Mouse (Mus musculus) stomach, embryonic 14.5 days (tissue): ENCODE results near the gene Ankrd52. TPM values are rescaled to one million over a fixed set of nuclear protein-coding genes. Genes with fewer than 3 reads are reported as not detected.

Source experiments
- ATAC-seq: fragments of 200-750 bp; cut with Nextera tagmentation; 2 replicates; pipeline ENCODE4 v1.8.0; 2017; ENCODE audit warnings: low read depth, moderate TSS enrichment; ENCODE audit not compliant: insufficient number of reproducible peaks, insufficient read depth, low FRiP score
- H3K27ac ChIP-seq: fragments of 300-500 bp; sonication (generic); 2 replicates; pipeline ENCODE4 v1.5.1; 2014; ENCODE audit warnings: mild to moderate bottlenecking, low read length, moderate library complexity, mixed read lengths
- H3K27me3 ChIP-seq: fragments of 300-500 bp; sonication (generic); 2 replicates; pipeline ENCODE4 v1.6.1; 2014; ENCODE audit warnings: low read length, control low read depth, mixed read lengths; ENCODE audit not compliant: control insufficient read depth, insufficient read depth
- H3K36me3 ChIP-seq: fragments of 300-500 bp; sonication (generic); 2 replicates; pipeline ENCODE4 v1.6.1; 2014; ENCODE audit warnings: mild to moderate bottlenecking, control low read depth, low read length, moderate library complexity, mixed read lengths; ENCODE audit not compliant: control insufficient read depth, insufficient read depth
- H3K4me1 ChIP-seq: fragments of 300-500 bp; sonication (generic); 2 replicates; pipeline ENCODE4 v1.6.1; 2014; ENCODE audit warnings: low read length, control low read depth, mixed read lengths; ENCODE audit not compliant: control insufficient read depth, insufficient read depth
- H3K4me2 ChIP-seq: fragments of 300-500 bp; sonication (generic); replicated peaks from 2 replicates; pipeline ENCODE4 v1.6.1; 2014; ENCODE audit warnings: low read depth, low read length, control low read depth
- H3K4me3 ChIP-seq: fragments of 300-500 bp; sonication (generic); 2 replicates; pipeline ENCODE4 v1.5.1; 2014; ENCODE audit warnings: low read depth, low read length, control low read depth
- H3K9ac ChIP-seq: fragments of 300-500 bp; sonication (generic); replicated peaks from 2 replicates; pipeline ENCODE4 v1.6.1; 2014; ENCODE audit warnings: low read depth, mild to moderate bottlenecking, control low read depth, low read length, moderate library complexity, mixed read lengths
- H3K9me3 ChIP-seq: fragments of 300-500 bp; sonication (generic); 2 replicates; pipeline ENCODE4 v1.6.1; 2016; ENCODE audit warnings: low read depth, low read length, control low read depth; ENCODE audit not compliant: control insufficient read depth
- WGBS: fragments of 180-500 bp; shearing (Covaris S2); extraction: QIAGEN DNeasy Blood & Tissue Kit; methylation state at CpG from one replicate; pipeline ENCODE4 v1.1.7; 2014; 5-methylcytosine and 5-hydroxymethylcytosine counted together
- polyA plus RNA-seq: library from polyadenylated mRNA; unstranded; fragments of >200 nt; fragmentation: Nextera tagmentation; extraction: Ambion mirVana; gene quantifications from 2 replicates; pipeline ENCODE4 v1.2.1, GENCODE M21; 2014

The Ankrd52 gene
- polyA plus RNA-seq, 1 experiment from 2014 or later: 16.7 TPM

DNA sequence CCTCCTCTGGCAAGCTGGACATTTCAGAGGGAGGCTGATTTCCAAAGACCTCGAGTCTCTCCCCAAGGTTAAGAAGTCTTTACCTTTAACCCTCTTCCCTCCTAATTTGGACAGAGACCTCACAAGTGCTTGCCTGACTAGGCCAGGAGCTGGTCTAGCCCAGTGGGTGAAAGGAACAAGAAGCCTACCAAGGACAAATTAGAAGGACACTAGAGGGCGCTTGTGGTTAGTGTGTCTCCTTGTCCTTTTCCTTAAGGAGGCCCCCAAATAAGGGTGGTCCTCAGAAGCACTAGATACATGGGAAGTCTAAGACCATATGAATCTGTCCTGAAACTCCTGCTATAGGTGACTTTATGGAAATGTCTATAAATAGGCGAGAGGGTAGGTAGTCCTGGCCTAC is 14.3 kb upstream of the Ankrd52 start:
- Histone ChIP-seq H3K9me3 (no peaks in the 10 kb centered on the region), H3K36me3 (peaks cover 56% of the 10 kb centered on the region), H3K9ac (no peak overlapping the region), H3K27me3 (no peaks in the 10 kb centered on the region), H3K27ac (no peak overlapping the region), H3K4me3 (no peak overlapping the region), H3K4me1 (peaks cover under 1% of the 10 kb centered on the region; the same call in 1 of the 2 replicates), H3K4me2 (no peak overlapping the region)
- 47% methylated on average over 3 of the region's 3 CpGs for whole genome bisulfite sequencing
- no peak for ATAC-seq

DNA sequence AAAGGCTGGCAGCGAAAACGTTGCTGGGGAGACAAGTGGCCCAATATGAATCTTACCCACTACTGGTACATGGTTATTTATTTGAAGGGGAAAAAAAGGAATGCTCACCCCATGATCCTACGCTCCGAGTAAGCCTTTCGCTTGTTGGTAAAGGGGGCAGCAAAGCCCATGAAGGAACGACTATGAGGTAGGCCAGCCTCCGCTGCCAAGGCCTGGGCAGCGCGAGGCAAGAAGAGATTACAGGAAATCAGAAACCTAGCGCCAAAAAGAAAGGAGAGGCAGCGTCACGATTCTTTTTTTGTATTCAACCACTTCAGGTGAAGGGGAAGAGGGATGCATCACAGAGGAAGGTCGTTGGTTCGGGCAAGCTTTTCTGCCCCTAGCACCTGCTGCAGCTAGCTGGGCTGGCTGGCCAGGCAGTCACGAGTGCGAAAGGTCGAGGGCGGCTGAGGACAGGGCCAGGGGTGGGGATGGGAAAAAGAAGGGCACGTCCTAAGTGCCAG is 9.0 kb upstream of the Ankrd52 start:
- WGBS: 16% methylated on average over 19 of the region's 19 CpGs
- Histone ChIP-seq H3K4me3 (peak overlapping the region; percentile 66), H3K4me1 (peaks cover 8% of the 10 kb centered on the region; the same call in 1 of the 2 replicates), H3K4me2 (peak overlapping the region; percentile 87), H3K9me3 (no peaks in the 10 kb centered on the region), H3K9ac (peak overlapping the region; percentile 69), H3K27me3 (no peaks in the 10 kb centered on the region), H3K27ac (peak overlapping the region; percentile 89), H3K36me3 (peaks cover 11% of the 10 kb centered on the region)
- ATAC-seq: no peak

DNA sequence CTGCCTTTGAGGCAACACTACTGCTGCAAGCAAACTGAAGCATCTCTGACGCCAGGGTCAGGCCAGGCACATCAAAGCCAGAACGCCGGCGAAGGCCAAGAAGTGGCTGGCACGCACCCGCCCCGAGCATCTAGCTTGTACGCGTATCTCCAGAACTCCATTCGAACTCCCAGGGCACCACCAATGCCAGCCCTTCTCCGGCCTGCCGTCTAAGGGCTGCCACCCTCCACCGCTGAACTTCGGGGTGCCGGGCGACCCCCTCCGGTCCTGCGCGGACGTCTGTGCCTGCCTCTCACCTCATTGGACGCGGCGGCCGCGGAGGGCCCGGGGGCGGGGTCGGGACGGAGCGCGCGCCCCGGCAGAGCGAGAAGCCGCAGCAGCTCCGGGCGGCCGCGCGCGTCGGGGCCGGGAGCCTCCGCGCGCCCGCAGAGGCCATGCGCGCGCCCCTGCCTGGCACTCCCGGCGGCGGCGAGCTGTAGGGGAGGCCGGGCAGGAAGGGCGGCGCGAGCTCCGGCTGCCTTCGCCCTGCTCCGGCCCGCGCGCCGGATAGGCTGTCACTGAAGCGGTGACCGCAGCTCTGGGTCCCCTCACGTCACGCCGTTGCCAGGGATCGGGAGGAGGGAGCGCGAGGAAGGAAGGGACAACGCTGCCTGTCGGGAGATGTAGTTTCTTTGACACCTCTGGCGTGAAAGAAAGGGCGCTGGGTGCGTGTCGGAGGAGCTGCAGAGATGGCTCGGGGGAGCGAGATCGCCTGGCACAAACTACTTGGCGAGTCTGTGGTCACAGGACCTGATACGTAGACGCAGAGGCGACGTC is 8.3 kb upstream of the Ankrd52 start, which contains the start of gene Coq10a:
Gene Coq10a, minus strand, starts transcription at position 596 of the 816 bp plus-strand sequence.
- Histone ChIP-seq H3K27me3 (no peaks in the 10 kb centered on the region), H3K36me3 (peaks cover 5% of the 10 kb centered on the region; the same call in 1 of the 2 replicates), H3K4me3 (peak within 1 kb of the TSS; percentile 66), H3K9me3 (no peaks in the 10 kb centered on the region), H3K4me2 (peak within 1 kb of the TSS; percentile 87), H3K4me1 (peaks cover 8% of the 10 kb centered on the region; the same call in 1 of the 2 replicates), H3K27ac (peak within 1 kb of the TSS; percentile 89), H3K9ac (peak within 1 kb of the TSS; percentile 69)
- WGBS: under 1% methylated on average over 87 of the region's 87 CpGs
- peak; percentile 93 for ATAC-seq

DNA sequence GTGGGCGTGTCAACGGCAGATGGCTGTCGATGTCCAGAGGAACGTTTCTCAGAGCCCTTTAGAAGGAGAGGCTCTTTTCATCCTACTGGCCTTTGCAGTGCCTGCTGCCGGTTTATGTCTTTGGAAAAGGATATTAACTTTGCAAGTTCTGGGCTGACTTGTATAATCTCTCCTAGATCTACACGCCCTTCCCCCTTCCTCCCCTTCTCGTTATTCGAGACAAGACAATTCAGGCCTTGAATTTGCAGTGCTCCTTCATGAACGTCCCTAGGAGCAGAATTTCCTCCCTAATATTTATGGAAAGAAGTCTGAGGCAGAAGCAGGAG is 7.7 kb upstream of the Ankrd52 start:
- H3K9ac ChIP-seq: peak overlapping the region; percentile 69; the same call in 1 of the 2 replicates
- peak overlapping the region; percentile 87 for H3K4me2 ChIP-seq
- peak overlapping the region; percentile 89 for H3K27ac ChIP-seq
- WGBS: 4% methylated on average over 9 of the region's 9 CpGs
- H3K4me3 ChIP-seq: peak overlapping the region; percentile 66
- H3K4me1 ChIP-seq: peaks cover 8% of the 10 kb centered on the region; the same call in 1 of the 2 replicates
- no peaks in the 10 kb centered on the region for H3K27me3 ChIP-seq
- peaks cover 5% of the 10 kb centered on the region; the same call in 1 of the 2 replicates for H3K36me3 ChIP-seq
- ATAC-seq: no peak
- no peaks in the 10 kb centered on the region for H3K9me3 ChIP-seq

DNA sequence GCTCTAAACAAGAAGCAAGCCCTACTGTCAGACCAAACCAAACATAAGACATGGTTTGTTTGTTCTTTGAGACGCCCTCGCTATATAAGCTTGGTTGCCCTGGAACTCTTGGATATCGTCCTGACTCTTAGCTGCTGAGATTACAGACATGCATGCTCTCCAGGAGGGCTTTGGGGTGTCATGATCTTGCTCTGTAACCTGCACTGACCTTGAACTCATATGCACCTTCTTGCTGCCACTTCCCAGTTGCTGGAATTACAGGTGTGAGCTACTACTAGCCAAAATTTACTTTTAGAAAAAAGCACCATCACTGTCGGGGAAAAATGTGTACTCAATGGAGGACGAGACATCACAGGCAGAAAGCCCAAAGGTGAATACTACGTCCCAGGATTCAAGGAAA is 7.3 kb upstream of the Ankrd52 start:
- H3K36me3 ChIP-seq: peaks cover 5% of the 10 kb centered on the region; the same call in 1 of the 2 replicates
- no peak for ATAC-seq
- H3K27me3 ChIP-seq: no peaks in the 10 kb centered on the region
- H3K27ac ChIP-seq: peak overlapping the region; percentile 89
- H3K9me3 ChIP-seq: no peaks in the 10 kb centered on the region
- H3K4me1 ChIP-seq: peaks cover 8% of the 10 kb centered on the region; the same call in 1 of the 2 replicates
- H3K4me2 ChIP-seq: peak overlapping the region; percentile 87
- peak overlapping the region; percentile 66; the same call in 1 of the 2 replicates for H3K4me3 ChIP-seq
- 72% methylated on average over 6 of the region's 6 CpGs for WGBS
- no peak overlapping the region for H3K9ac ChIP-seq

DNA sequence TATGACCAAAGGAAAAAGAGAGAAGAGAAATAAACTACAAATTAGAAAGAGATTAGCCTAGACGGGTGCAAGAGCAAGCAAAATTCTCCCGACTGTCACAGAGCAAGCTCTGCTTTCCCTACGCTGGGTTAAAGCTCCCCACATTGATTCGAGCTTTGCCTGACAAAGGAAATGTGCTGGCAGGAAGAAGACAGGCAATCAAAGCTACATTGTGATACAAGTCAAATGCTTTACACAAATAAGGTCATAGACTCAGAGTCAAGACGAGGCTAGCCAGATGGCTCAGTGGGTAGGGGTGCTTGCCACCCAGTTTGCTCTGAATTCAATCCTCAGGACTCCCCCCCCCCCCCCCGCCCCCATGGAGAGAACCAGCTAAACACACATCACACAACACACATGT is 6.9 kb upstream of the Ankrd52 start:
- H3K4me3 ChIP-seq: no peak overlapping the region
- WGBS: 61% methylated on average over 5 of the region's 6 CpGs
- no peaks in the 10 kb centered on the region for H3K27me3 ChIP-seq
- ATAC-seq: no peak
- H3K4me1 ChIP-seq: peaks cover 8% of the 10 kb centered on the region; the same call in 1 of the 2 replicates
- no peak overlapping the region for H3K9ac ChIP-seq
- H3K4me2 ChIP-seq: no peak overlapping the region
- H3K36me3 ChIP-seq: peaks cover 5% of the 10 kb centered on the region; the same call in 1 of the 2 replicates
- no peaks in the 10 kb centered on the region for H3K9me3 ChIP-seq
- H3K27ac ChIP-seq: no peak overlapping the region

DNA sequence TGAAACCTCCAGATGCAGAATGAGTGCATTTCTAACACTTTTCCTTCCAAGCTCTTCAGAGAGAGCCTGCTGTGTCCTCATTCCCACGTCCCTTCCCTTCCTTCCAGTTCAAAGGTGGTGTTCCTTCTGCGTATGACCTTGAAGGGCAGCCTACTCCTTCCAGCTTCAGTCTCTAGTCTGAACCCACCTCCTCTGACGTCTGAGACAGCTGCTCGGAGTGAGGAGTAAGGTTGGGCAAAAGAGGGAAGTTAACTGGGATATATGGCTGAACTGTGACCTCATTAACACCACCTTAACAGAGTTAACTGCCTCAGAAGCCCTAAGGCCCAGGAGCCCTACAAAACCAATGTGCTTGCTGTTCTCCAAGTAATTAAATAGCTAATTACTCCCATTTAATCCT is 6.3 kb upstream of the Ankrd52 start:
- H3K36me3 ChIP-seq: no peaks in the 10 kb centered on the region
- H3K9ac ChIP-seq: no peak overlapping the region
- no peak overlapping the region for H3K4me2 ChIP-seq
- H3K27ac ChIP-seq: no peak overlapping the region
- no peaks in the 10 kb centered on the region for H3K27me3 ChIP-seq
- 50% methylated on average over 4 of the region's 4 CpGs for WGBS
- H3K4me3 ChIP-seq: no peak overlapping the region
- H3K4me1 ChIP-seq: peaks cover 8% of the 10 kb centered on the region; the same call in 1 of the 2 replicates
- H3K9me3 ChIP-seq: no peaks in the 10 kb centered on the region
- no peak for ATAC-seq

DNA sequence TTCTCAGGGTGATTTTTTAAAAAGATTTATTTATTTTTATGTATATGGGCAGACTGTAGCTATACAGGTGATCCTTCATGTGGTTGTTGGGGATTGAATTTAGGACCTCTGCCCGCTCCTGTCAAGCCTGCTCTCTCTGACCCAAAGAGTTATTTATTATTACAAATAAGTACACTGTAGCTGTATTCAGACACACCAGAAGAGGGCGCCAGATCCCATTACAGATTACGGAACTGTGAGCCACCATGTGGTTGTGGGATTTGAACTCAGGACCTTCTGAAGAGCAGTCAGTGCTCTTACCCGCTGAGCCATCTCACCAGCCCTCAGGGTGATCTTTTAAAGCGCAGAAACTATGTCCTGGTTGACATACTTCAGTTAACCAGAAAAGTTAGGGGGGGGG is 4.8 kb upstream of the Ankrd52 start:
- H3K27me3 ChIP-seq: no peaks in the 10 kb centered on the region
- no peak overlapping the region for H3K9ac ChIP-seq
- no peak overlapping the region for H3K27ac ChIP-seq
- 81% methylated on average over 5 of the region's 5 CpGs for WGBS
- H3K4me1 ChIP-seq: peaks cover 15% of the 10 kb centered on the region; the same call in 1 of the 2 replicates
- no peaks in the 10 kb centered on the region for H3K9me3 ChIP-seq
- no peak for ATAC-seq
- H3K4me3 ChIP-seq: no peak overlapping the region
- H3K36me3 ChIP-seq: no peaks in the 10 kb centered on the region
- H3K4me2 ChIP-seq: no peak overlapping the region
